Mouse (Mus musculus): ENCODE measurements at regions not wholly inside any gene's neighbourhood (a gene's known extent, or its start where the extent isn't known, plus 50 kb on each side); places are given as distances from the start of the nearest gene placed in this dataset.

GRCm38 (mm10) chr8:46928718-46929117, 58.0 kb upstream of the Enpp6 start:
- TF ChIP-seq CTCF (IDR thresholded peaks at IDR 0.05; ENCODE audit: low read depth, low read length) (no peak), POLR2AphosphoS5 (IDR thresholded peaks at IDR 0.05; ENCODE audit: insufficient replicate concordance, low read depth, low read length) (no peak)
